Mouse (Mus musculus): Measurements from ENCODE around the gene Olfr1491. TPM values are rescaled to one million over a fixed set of nuclear protein-coding genes. Genes with fewer than 3 reads are reported as not detected.

The Olfr1491 gene
- not detected for polyA plus RNA-seq (2017; shearing (Covaris generic))

DNA sequence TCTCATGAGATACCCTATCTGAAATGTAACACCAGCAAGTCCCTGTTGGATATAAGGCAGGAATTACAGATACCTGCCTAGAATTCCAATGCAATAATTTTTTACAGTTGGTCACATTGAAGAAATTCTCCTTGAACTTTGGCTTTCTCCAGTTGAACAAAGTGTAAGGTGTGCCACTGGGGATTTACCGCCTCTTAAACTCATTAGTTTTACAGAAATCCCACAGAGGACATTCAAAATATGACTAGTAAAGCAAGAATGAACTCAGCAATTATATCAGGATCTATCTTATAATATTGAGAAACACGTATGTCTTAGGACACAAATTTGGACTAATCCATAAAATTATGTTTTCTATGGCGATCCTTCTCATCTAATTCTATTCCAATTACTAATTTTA is at the start of gene Olfr1491:
Gene Olfr1491, plus strand, starts transcription at position 301 of the 400 bp plus-strand sequence.
- ATAC-seq = no peak

GRCm38 (mm10) chr19:13650791-13651190 is 46.3 kb upstream of the Olfr1491 start, which contains the start of gene Olfr1490:
Gene Olfr1490 (plus strand): TSS chr19:13651091.
- no peak for ATAC-seq

GRCm38 (mm10) chr19:13722978-13723377 is 25.9 kb downstream of the Olfr1491 start, which contains the start of gene Olfr1493-ps1:
Gene Olfr1493-ps1 (plus strand): TSS chr19:13723278.
- ATAC-seq = no peak

- ATAC-seq = no peak
Measured at GRCm38 (mm10) chr19:13739428-13739827, 42.4 kb downstream of the Olfr1491 start, which contains the start of gene Olfr1494. Gene Olfr1494 (plus strand): TSS chr19:13739728.

GRCm38 (mm10) chr19:13749366-13749765 is 52.3 kb downstream of the Olfr1491 start:
- no peak for ATAC-seq

Other genes starting within 250 kb of the Olfr1491 start
- under 1 TPM in 1 of 2 experiments, not detected in 1; 0.36 TPM for gene Olfr1472, start 241.2 kb upstream of the Olfr1491 start, polyA plus RNA-seq (2017; shearing (Covaris generic))
- gene Olfr1474, start 227.7 kb upstream of the Olfr1491 start, polyA plus RNA-seq (2017; shearing (Covaris generic)) = not detected
- gene Olfr1475, start 217.1 kb upstream of the Olfr1491 start, polyA plus RNA-seq (2017; shearing (Covaris generic)) = not detected
- under 1 TPM in 1 of 2 experiments, not detected in 1; 0.11 TPM for gene Olfr1477, start 196.7 kb upstream of the Olfr1491 start, polyA plus RNA-seq (2017; shearing (Covaris generic))
- not detected for gene Olfr1480, start 169.4 kb upstream of the Olfr1491 start, polyA plus RNA-seq (2017; shearing (Covaris generic))
- not detected for gene Olfr1484, start 113.8 kb upstream of the Olfr1491 start, polyA plus RNA-seq (2017; shearing (Covaris generic))
- not detected for gene Olfr1487, start 79.9 kb upstream of the Olfr1491 start, polyA plus RNA-seq (2017; shearing (Covaris generic))
- gene Olfr1489, start 65.6 kb upstream of the Olfr1491 start, polyA plus RNA-seq (2017; shearing (Covaris generic)) = not detected
- gene Olfr1490, start 46.2 kb upstream of the Olfr1491 start, polyA plus RNA-seq (2017; shearing (Covaris generic)) = not detected
- not detected for gene Olfr1493-ps1, start 26.0 kb downstream of the Olfr1491 start, polyA plus RNA-seq (2017; shearing (Covaris generic))
- gene Olfr1494, start 42.5 kb downstream of the Olfr1491 start, polyA plus RNA-seq (2017; shearing (Covaris generic)) = not detected
- not detected for gene Olfr1495, start 67.3 kb downstream of the Olfr1491 start, polyA plus RNA-seq (2017; shearing (Covaris generic))
- gene Olfr1496, start 80.6 kb downstream of the Olfr1491 start, polyA plus RNA-seq (2017; shearing (Covaris generic)) = not detected
- not detected for gene Olfr1497, start 100.9 kb downstream of the Olfr1491 start, polyA plus RNA-seq (2017; shearing (Covaris generic))
- under 1 TPM in 1 of 2 experiments, not detected in 1; 0.30 TPM for gene Olfr1499, start 122.2 kb downstream of the Olfr1491 start, polyA plus RNA-seq (2017; shearing (Covaris generic))
- not detected for gene Olfr1500, start 133.2 kb downstream of the Olfr1491 start, polyA plus RNA-seq (2017; shearing (Covaris generic))
- under 1 TPM in 1 of 2 experiments, not detected in 1; 0.49 TPM for gene Olfr1501, start 153.4 kb downstream of the Olfr1491 start, polyA plus RNA-seq (2017; shearing (Covaris generic))
- gene Olfr1502, start 164.5 kb downstream of the Olfr1491 start, polyA plus RNA-seq (2017; shearing (Covaris generic)) = not detected
- not detected for gene Olfr1504, start 200.7 kb downstream of the Olfr1491 start, polyA plus RNA-seq (2017; shearing (Covaris generic))
- not detected for gene Olfr1505, start 216.3 kb downstream of the Olfr1491 start, polyA plus RNA-seq (2017; shearing (Covaris generic))

All from activated CD4-positive, CD25-positive, alpha-beta regulatory T cell, adult 4 months (primary cell).